Mouse (Mus musculus): ENCODE results near the gene G6pc. TPM values are rescaled to one million over a fixed set of nuclear protein-coding genes. Genes with fewer than 3 reads are reported as not detected.

The G6pc gene
- polyA plus RNA-seq, 1 experiment from 2014 or later: not detected

DNA sequence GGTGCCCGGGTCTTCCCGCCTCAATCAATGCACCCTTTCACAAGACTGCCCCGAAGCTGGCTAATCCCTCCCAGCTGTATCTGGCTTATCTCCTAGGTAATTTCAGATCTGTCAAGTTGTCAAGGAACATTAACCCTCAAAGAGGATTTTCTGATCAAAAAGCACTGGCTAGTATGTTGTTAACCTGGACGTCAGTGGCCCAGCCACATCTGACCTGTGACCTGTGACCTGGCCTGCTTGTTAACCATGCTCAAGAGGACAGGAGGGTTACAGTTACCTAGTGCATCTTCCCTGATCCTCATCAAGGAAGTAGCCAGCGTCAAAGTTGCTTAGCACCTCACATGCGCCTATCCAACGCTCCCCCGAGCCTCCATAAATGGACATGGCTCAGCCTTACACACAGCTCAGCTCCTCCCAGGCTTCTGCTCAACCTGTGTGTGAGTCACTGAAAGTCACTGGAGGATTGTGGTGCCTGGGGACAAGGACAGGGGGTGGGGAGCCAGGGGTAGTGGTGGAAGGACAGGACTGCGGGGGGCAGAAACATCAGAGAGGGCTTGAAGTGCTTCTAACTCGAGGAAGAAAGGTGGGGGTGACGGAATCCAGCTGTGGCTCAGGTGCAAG is 16.2 kb upstream of the G6pc start:
- ATAC-seq (ENCODE audit: insufficient read depth, low FRiP score, low TSS enrichment) (no peak), DNase-seq (ENCODE audit: low spot score) (no peak)
- no peaks in the 10 kb centered on the region for H3K27me3 ChIP-seq (ENCODE audit: control insufficient read depth, insufficient read depth, low read length)
- H3K9me3 ChIP-seq (ENCODE audit: control insufficient read depth, low read length): no peaks in the 10 kb centered on the region
- H3K9ac ChIP-seq (ENCODE audit: low read length): no peak overlapping the region
- 71% methylated on average over 11 of the region's 11 CpGs for WGBS
- H3K27ac ChIP-seq (ENCODE audit: low read depth, low read length): no peak overlapping the region
- no peak overlapping the region for H3K4me2 ChIP-seq (ENCODE audit: low read depth)
- H3K36me3 ChIP-seq (ENCODE audit: control insufficient read depth, insufficient read depth, low read length): no peaks in the 10 kb centered on the region
- H3K4me3 ChIP-seq (ENCODE audit: low read depth, low read length): no peak overlapping the region
- no peaks in the 10 kb centered on the region for H3K4me1 ChIP-seq (ENCODE audit: control insufficient read depth, insufficient read depth, low read length)

DNA sequence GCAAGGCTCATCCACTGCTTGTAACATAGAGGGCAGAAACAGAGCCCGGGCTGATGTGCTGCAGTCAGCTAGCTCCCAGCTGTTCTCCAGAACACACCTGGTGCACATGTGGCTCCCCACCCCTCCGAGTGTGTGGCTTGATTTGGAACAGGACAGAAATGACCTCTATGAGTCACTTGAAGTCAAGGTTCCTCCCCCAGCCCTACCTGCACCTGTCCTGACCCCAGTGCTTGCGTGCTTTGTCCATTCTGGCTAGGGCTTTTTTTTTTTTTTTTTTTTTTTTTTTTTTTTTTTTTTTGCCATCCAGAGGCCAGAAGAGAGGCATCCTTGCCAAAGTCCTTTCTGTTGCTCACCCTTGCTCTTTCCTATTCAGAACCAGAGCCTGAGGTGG is 15.6 kb upstream of the G6pc start:
- no peak overlapping the region for H3K4me2 ChIP-seq (ENCODE audit: low read depth)
- H3K27me3 ChIP-seq (ENCODE audit: control insufficient read depth, insufficient read depth, low read length): no peaks in the 10 kb centered on the region
- H3K4me3 ChIP-seq (ENCODE audit: low read depth, low read length): no peak overlapping the region
- no peaks in the 10 kb centered on the region for H3K9me3 ChIP-seq (ENCODE audit: control insufficient read depth, low read length)
- no peaks in the 10 kb centered on the region for H3K4me1 ChIP-seq (ENCODE audit: control insufficient read depth, insufficient read depth, low read length)
- no peak for ATAC-seq (ENCODE audit: insufficient read depth, low FRiP score, low TSS enrichment)
- H3K27ac ChIP-seq (ENCODE audit: low read depth, low read length): no peak overlapping the region
- WGBS: 65% methylated on average over 3 of the region's 3 CpGs
- no peak overlapping the region for H3K9ac ChIP-seq (ENCODE audit: low read length)
- no peak for DNase-seq (ENCODE audit: low spot score)
- no peaks in the 10 kb centered on the region for H3K36me3 ChIP-seq (ENCODE audit: control insufficient read depth, insufficient read depth, low read length)

GRCm38 (mm10) chr11:101353436-101353835 is 13.9 kb upstream of the G6pc start:
- DNase-seq (ENCODE audit: low spot score): no peak
- Histone ChIP-seq H3K9me3 (ENCODE audit: control insufficient read depth, low read length) (no peaks in the 10 kb centered on the region), H3K27ac (ENCODE audit: low read depth, low read length) (no peak overlapping the region), H3K36me3 (ENCODE audit: control insufficient read depth, insufficient read depth, low read length) (no peaks in the 10 kb centered on the region), H3K27me3 (ENCODE audit: control insufficient read depth, insufficient read depth, low read length) (no peaks in the 10 kb centered on the region), H3K9ac (ENCODE audit: low read length) (no peak overlapping the region), H3K4me2 (ENCODE audit: low read depth) (no peak overlapping the region), H3K4me1 (ENCODE audit: control insufficient read depth, insufficient read depth, low read length) (no peaks in the 10 kb centered on the region), H3K4me3 (ENCODE audit: low read depth, low read length) (no peak overlapping the region)
- WGBS: 90% methylated on average over 12 of the region's 12 CpGs
- no peak for ATAC-seq (ENCODE audit: insufficient read depth, low FRiP score, low TSS enrichment)

- H3K27ac ChIP-seq (ENCODE audit: low read depth, low read length): no peak overlapping the region
- DNase-seq (ENCODE audit: low spot score): no peak
- H3K4me1 ChIP-seq (ENCODE audit: control insufficient read depth, insufficient read depth, low read length): no peaks in the 10 kb centered on the region
- no peak for ATAC-seq (ENCODE audit: insufficient read depth, low FRiP score, low TSS enrichment)
- H3K9ac ChIP-seq (ENCODE audit: low read length): no peak overlapping the region
- 88% methylated on average over 5 of the region's 5 CpGs for WGBS
- H3K27me3 ChIP-seq (ENCODE audit: control insufficient read depth, insufficient read depth, low read length): no peaks in the 10 kb centered on the region
- H3K9me3 ChIP-seq (ENCODE audit: control insufficient read depth, low read length): no peaks in the 10 kb centered on the region
- H3K36me3 ChIP-seq (ENCODE audit: control insufficient read depth, insufficient read depth, low read length): no peaks in the 10 kb centered on the region
- H3K4me2 ChIP-seq (ENCODE audit: low read depth): no peak overlapping the region
- no peak overlapping the region for H3K4me3 ChIP-seq (ENCODE audit: low read depth, low read length)
Measured at GRCm38 (mm10) chr11:101354438-101355010, 12.8 kb upstream of the G6pc start.

- 95% methylated on average over 2 of the region's 2 CpGs for WGBS
- Histone ChIP-seq H3K4me2 (ENCODE audit: low read depth) (no peak overlapping the region), H3K36me3 (ENCODE audit: control insufficient read depth, insufficient read depth, low read length) (no peaks in the 10 kb centered on the region), H3K4me1 (ENCODE audit: control insufficient read depth, insufficient read depth, low read length) (no peaks in the 10 kb centered on the region), H3K9ac (ENCODE audit: low read length) (no peak overlapping the region), H3K27me3 (ENCODE audit: control insufficient read depth, insufficient read depth, low read length) (no peaks in the 10 kb centered on the region), H3K27ac (ENCODE audit: low read depth, low read length) (no peak overlapping the region), H3K4me3 (ENCODE audit: low read depth, low read length) (no peak overlapping the region), H3K9me3 (ENCODE audit: control insufficient read depth, low read length) (no peaks in the 10 kb centered on the region)
- DNase-seq (ENCODE audit: low spot score): no peak
- ATAC-seq (ENCODE audit: insufficient read depth, low FRiP score, low TSS enrichment): no peak
Measured at GRCm38 (mm10) chr11:101355916-101356315, 11.4 kb upstream of the G6pc start.

GRCm38 (mm10) chr11:101357505-101358182 is 9.7 kb upstream of the G6pc start:
- Histone ChIP-seq H3K9ac (ENCODE audit: low read length) (no peak overlapping the region), H3K4me3 (ENCODE audit: low read depth, low read length) (no peak overlapping the region), H3K27me3 (ENCODE audit: control insufficient read depth, insufficient read depth, low read length) (no peaks in the 10 kb centered on the region), H3K4me2 (ENCODE audit: low read depth) (no peak overlapping the region), H3K4me1 (ENCODE audit: control insufficient read depth, insufficient read depth, low read length) (no peaks in the 10 kb centered on the region), H3K36me3 (ENCODE audit: control insufficient read depth, insufficient read depth, low read length) (no peaks in the 10 kb centered on the region), H3K27ac (ENCODE audit: low read depth, low read length) (no peak overlapping the region), H3K9me3 (ENCODE audit: control insufficient read depth, low read length) (no peaks in the 10 kb centered on the region)
- WGBS: 80% methylated on average over 3 of the region's 3 CpGs
- DNase-seq (ENCODE audit: low spot score) (no peak), ATAC-seq (ENCODE audit: insufficient read depth, low FRiP score, low TSS enrichment) (no peak)

- H3K9ac ChIP-seq (ENCODE audit: low read length): no peak overlapping the region
- H3K4me1 ChIP-seq (ENCODE audit: control insufficient read depth, insufficient read depth, low read length): no peaks in the 10 kb centered on the region
- no peak for DNase-seq (ENCODE audit: low spot score)
- H3K9me3 ChIP-seq (ENCODE audit: control insufficient read depth, low read length): no peaks in the 10 kb centered on the region
- no peak overlapping the region for H3K27ac ChIP-seq (ENCODE audit: low read depth, low read length)
- H3K4me2 ChIP-seq (ENCODE audit: low read depth): no peak overlapping the region
- H3K27me3 ChIP-seq (ENCODE audit: control insufficient read depth, insufficient read depth, low read length): no peaks in the 10 kb centered on the region
- H3K36me3 ChIP-seq (ENCODE audit: control insufficient read depth, insufficient read depth, low read length): no peaks in the 10 kb centered on the region
- ATAC-seq (ENCODE audit: insufficient read depth, low FRiP score, low TSS enrichment): no peak
- H3K4me3 ChIP-seq (ENCODE audit: low read depth, low read length): no peak overlapping the region
- WGBS: 79% methylated on average over 9 of the region's 9 CpGs
Measured at GRCm38 (mm10) chr11:101359776-101360175, 7.6 kb upstream of the G6pc start.

DNA sequence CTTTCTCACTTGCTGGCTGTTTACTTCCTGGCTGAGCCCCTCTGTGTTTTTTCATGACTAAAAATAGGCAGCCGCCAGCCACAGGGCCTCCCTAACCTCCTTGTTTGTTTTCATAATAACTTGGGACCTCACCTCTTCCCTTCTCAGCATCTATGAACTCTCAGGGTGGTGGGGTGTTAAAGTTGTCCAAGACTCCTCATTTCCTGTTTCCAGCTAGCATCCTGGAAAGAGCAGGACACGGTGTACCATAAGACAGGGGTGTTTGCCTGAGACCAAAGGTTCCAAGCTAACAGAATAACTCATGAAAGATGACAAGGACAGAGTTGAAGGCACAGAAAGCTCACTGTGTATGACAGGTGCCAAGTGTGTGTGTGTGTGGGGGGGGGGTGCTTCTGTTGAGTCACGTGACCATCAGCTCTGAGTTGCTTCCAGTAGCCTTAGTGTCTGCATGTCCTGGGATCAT is 6.7 kb upstream of the G6pc start:
- no peaks in the 10 kb centered on the region for H3K4me1 ChIP-seq (ENCODE audit: control insufficient read depth, insufficient read depth, low read length)
- H3K27me3 ChIP-seq (ENCODE audit: control insufficient read depth, insufficient read depth, low read length): no peaks in the 10 kb centered on the region
- H3K4me3 ChIP-seq (ENCODE audit: low read depth, low read length): no peak overlapping the region
- no peak for DNase-seq (ENCODE audit: low spot score)
- no peaks in the 10 kb centered on the region for H3K9me3 ChIP-seq (ENCODE audit: control insufficient read depth, low read length)
- 68% methylated on average over 3 of the region's 3 CpGs for WGBS
- no peaks in the 10 kb centered on the region for H3K36me3 ChIP-seq (ENCODE audit: control insufficient read depth, insufficient read depth, low read length)
- no peak overlapping the region for H3K27ac ChIP-seq (ENCODE audit: low read depth, low read length)
- ATAC-seq (ENCODE audit: insufficient read depth, low FRiP score, low TSS enrichment): no peak
- no peak overlapping the region for H3K9ac ChIP-seq (ENCODE audit: low read length)
- H3K4me2 ChIP-seq (ENCODE audit: low read depth): no peak overlapping the region

GRCm38 (mm10) chr11:101364531-101364931 is 2.8 kb upstream of the G6pc start:
- Histone ChIP-seq H3K36me3 (ENCODE audit: control insufficient read depth, insufficient read depth, low read length) (no peaks in the 10 kb centered on the region), H3K9ac (ENCODE audit: low read length) (no peak overlapping the region), H3K4me2 (ENCODE audit: low read depth) (no peak overlapping the region), H3K27ac (ENCODE audit: low read depth, low read length) (no peak overlapping the region), H3K27me3 (ENCODE audit: control insufficient read depth, insufficient read depth, low read length) (no peaks in the 10 kb centered on the region), H3K9me3 (ENCODE audit: control insufficient read depth, low read length) (no peaks in the 10 kb centered on the region), H3K4me3 (ENCODE audit: low read depth, low read length) (no peak overlapping the region), H3K4me1 (ENCODE audit: control insufficient read depth, insufficient read depth, low read length) (no peaks in the 10 kb centered on the region)
- DNase-seq (ENCODE audit: low spot score): no peak
- WGBS: 79% methylated on average over 5 of the region's 5 CpGs
- no peak for ATAC-seq (ENCODE audit: insufficient read depth, low FRiP score, low TSS enrichment)
